Mouse (Mus musculus): ENCODE data around the gene Rasl2-9. TPM values are rescaled to one million over a fixed set of nuclear protein-coding genes. Genes with fewer than 3 reads are reported as not detected.

Gene Rasl2-9
- not detected for polyA plus RNA-seq (2017; shearing (Covaris generic))

GRCm38 (mm10) chr7:5125549-5126406, at the start of gene Rasl2-9:
Gene Rasl2-9 (minus strand): TSS chr7:5125950.

GRCm38 (mm10) chr7:5149570-5149969, 23.8 kb upstream of the Rasl2-9 start, which contains the start of gene Vmn1r55:
Gene Vmn1r55 (minus strand): TSS chr7:5149670.

GRCm38 (mm10) chr7:5116850-5117249, 8.9 kb downstream of the Rasl2-9 start, which contains the start of gene Rfpl4:
Gene Rfpl4 (minus strand): TSS chr7:5116950.

GRCm38 (mm10) chr7:5080010-5080751, 45.6 kb downstream of the Rasl2-9 start, which contains the start of gene Epn1:
Gene Epn1 (plus strand): TSS chr7:5080235.

Other genes starting within 250 kb of the Rasl2-9 start
- 1.1 TPM for gene Isoc2a, start 248.8 kb downstream of the Rasl2-9 start, polyA plus RNA-seq (2017; shearing (Covaris generic))
- gene Gm36210, start 219.4 kb downstream of the Rasl2-9 start, polyA plus RNA-seq (2017; shearing (Covaris generic)), result not detected
- gene Zfp628, start 210.7 kb downstream of the Rasl2-9 start, polyA plus RNA-seq (2017; shearing (Covaris generic)), result 1.9 TPM
- gene Nat14, start 203.9 kb downstream of the Rasl2-9 start, polyA plus RNA-seq (2017; shearing (Covaris generic)), result 0.71 TPM
- gene Ssc5d, start 200.2 kb downstream of the Rasl2-9 start, polyA plus RNA-seq (2017; shearing (Covaris generic)), result not detected
- 0.43 TPM for gene Sbk2, start 161.5 kb downstream of the Rasl2-9 start, polyA plus RNA-seq (2017; shearing (Covaris generic))
- gene Sbk3, start 154.8 kb downstream of the Rasl2-9 start, polyA plus RNA-seq (2017; shearing (Covaris generic)), result not detected
- 12.8 TPM for gene Zfp579, start 129.8 kb downstream of the Rasl2-9 start, polyA plus RNA-seq (2017; shearing (Covaris generic))
- gene Zfp524, start 111.5 kb downstream of the Rasl2-9 start, polyA plus RNA-seq (2017; shearing (Covaris generic)), result 31.7 TPM
- gene Fiz1, start 111.3 kb downstream of the Rasl2-9 start, polyA plus RNA-seq (2017; shearing (Covaris generic)), result 29.7 TPM
- gene Gm44973, start 110.5 kb downstream of the Rasl2-9 start, polyA plus RNA-seq (2017; shearing (Covaris generic)), result 17.0 TPM
- gene Zfp865, start 105.6 kb downstream of the Rasl2-9 start, polyA plus RNA-seq (2017; shearing (Covaris generic)), result 10.5 TPM
- not detected for gene Ccdc106, start 105.4 kb downstream of the Rasl2-9 start, polyA plus RNA-seq (2017; shearing (Covaris generic))
- not detected for gene 4632433K11Rik, start 91.8 kb downstream of the Rasl2-9 start, polyA plus RNA-seq (2017; shearing (Covaris generic))
- gene Zfp784, start 87.5 kb downstream of the Rasl2-9 start, polyA plus RNA-seq (2017; shearing (Covaris generic)), result 5.3 TPM
- gene Zfp580, start 74.4 kb downstream of the Rasl2-9 start, polyA plus RNA-seq (2017; shearing (Covaris generic)), result 1.2 TPM
- gene U2af2, start 63.8 kb downstream of the Rasl2-9 start, polyA plus RNA-seq (2017; shearing (Covaris generic)), result 105 TPM
- 14.3 TPM for gene Epn1, start 45.7 kb downstream of the Rasl2-9 start, polyA plus RNA-seq (2017; shearing (Covaris generic))
- gene Rfpl4, start 9.0 kb downstream of the Rasl2-9 start, polyA plus RNA-seq (2017; shearing (Covaris generic)), result not detected
- 0.05 TPM for gene Vmn1r55, start 23.7 kb upstream of the Rasl2-9 start, polyA plus RNA-seq (2017; shearing (Covaris generic))
- not detected for gene Vmn1r56, start 70.8 kb upstream of the Rasl2-9 start, polyA plus RNA-seq (2017; shearing (Covaris generic))
- gene Vmn1r57, start 92.5 kb upstream of the Rasl2-9 start, polyA plus RNA-seq (2017; shearing (Covaris generic)), result not detected
- gene Gm5065, start 224.6 kb upstream of the Rasl2-9 start, polyA plus RNA-seq (2017; shearing (Covaris generic)), result not detected
- not detected for gene Nlrp2, start 225.1 kb upstream of the Rasl2-9 start, polyA plus RNA-seq (2017; shearing (Covaris generic))